ENCODE assay signal across 8 mouse cellular contexts in the genomic region with DNA sequence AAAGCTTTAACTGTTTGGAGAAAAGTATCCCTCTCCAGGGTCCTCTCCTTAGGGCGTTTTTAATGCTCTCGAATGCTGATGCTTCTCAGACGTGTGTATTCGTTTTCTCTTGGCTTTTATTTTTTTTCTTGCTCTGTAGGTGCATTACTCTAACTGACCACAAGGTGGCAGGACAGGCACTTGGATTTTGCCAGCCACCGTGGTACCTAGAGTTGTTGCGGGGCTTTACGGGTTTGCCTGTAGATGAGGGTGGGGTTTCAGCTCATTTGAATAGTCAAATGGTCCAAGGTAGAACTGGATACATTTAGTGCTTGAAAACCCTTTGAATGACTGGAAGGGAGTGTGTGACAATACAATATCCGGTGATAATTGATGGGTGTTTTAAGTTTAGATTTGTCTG.
DNase-seq lines count a peak whose midpoint lies in the region; ATAC-seq and TF ChIP-seq lines count a peak whose summit lies in the region.

No protein-coding gene starts in this region.

- no peaks in the 10 kb centered on the region for H3K9me3 ChIP-seq in CH12.LX (replicated peaks; ENCODE audit: low read length)
- no peaks in the 10 kb centered on the region for H3K9me3 ChIP-seq in forebrain, embryonic 15.5 days
- no peaks in the 10 kb centered on the region for H3K9me3 ChIP-seq in midbrain, embryonic 15.5 days

- DNase-seq in heart, postnatal 10 days: peak; percentile 43 to 60
- no peak for DNase-seq in heart, adult 9 months (ENCODE audit: low spot score in 2 of 2)
- peak; percentile 84 for DNase-seq in CH12.LX (ENCODE audit: extremely low read depth)
- DNase-seq in brain, adult 2 months (ENCODE audit: low read depth, low spot score): peak; percentile 62
- peak; percentile 2 for DNase-seq in large intestine, adult 2 months (ENCODE audit: low read depth, low spot score)
- peak; percentile 36 for DNase-seq in thymus, postnatal 25 days

- H3K4me1 ChIP-seq in CH12.LX (ENCODE audit: control insufficient read depth in 1 of 2, insufficient read depth in 2 of 2): peaks cover 0 to 17% of the 10 kb centered on the region in 2 experiments; a peak in 2 of 4 replicates
- no peaks in the 10 kb centered on the region for H3K4me1 ChIP-seq in forebrain, embryonic 15.5 days
- no peaks in the 10 kb centered on the region for H3K4me1 ChIP-seq in midbrain, embryonic 15.5 days

- H3K4me2 ChIP-seq in CH12.LX (ENCODE audit: insufficient read depth, low read depth, poor library complexity, severe bottlenecking): no peak overlapping the region
- no peak overlapping the region for H3K4me2 ChIP-seq in forebrain, embryonic 15.5 days (replicated peaks)
- H3K4me2 ChIP-seq in midbrain, embryonic 15.5 days: no peak overlapping the region

- dilution Hi-C loops in CH12.LX (cut with MboI; ENCODE audit: extremely low pct_ligation_motif_present, extremely low pct_unique_long_range_greater_than_20kb, low sequenced_read_pairs): no loop called here

- intact Hi-C loops in heart, postnatal 10 days (cut with DNase I): loop anchor here (2.0 to 10.0 kb wide), 5 partner anchors 130 to 1498 kb away; no protein-coding TSS in a partner anchor

- no peak for TF ChIP-seq POLR2A in CH12.LX (IDR thresholded peaks at IDR 0.05; ENCODE audit: low read depth, low read length)

- H3K27me3 ChIP-seq in CH12.LX (replicated peaks): peaks cover 3% of the 10 kb centered on the region
- no peaks in the 10 kb centered on the region for H3K27me3 ChIP-seq in forebrain, embryonic 15.5 days
- no peaks in the 10 kb centered on the region for H3K27me3 ChIP-seq in midbrain, embryonic 15.5 days (replicated peaks)

- no peaks in the 10 kb centered on the region for H3K79me2 ChIP-seq in CH12.LX (replicated peaks; ENCODE audit: control insufficient read depth, extremely low read depth, insufficient read depth, poor library complexity, severe bottlenecking)

- 13% methylated on average over 8 of the region's 8 CpGs for WGBS in forebrain, embryonic 15.5 days
- WGBS in large intestine, adult 2 months: 13% methylated on average over 8 of the region's 8 CpGs
- 10% methylated on average over 8 of the region's 8 CpGs for WGBS in midbrain, embryonic 15.5 days

- TF ChIP-seq EP300 in CH12.LX (IDR thresholded peaks at IDR 0.05; ENCODE audit: low read length): no peak

- in situ Hi-C loops in CH12.LX (cut with MboI; ENCODE audit: low pct_ligation_motif_present, low pct_unique_long_range_greater_than_20kb, low sequenced_read_pairs): no loop called here

- TF ChIP-seq CTCF in CH12.LX (conservative IDR thresholded peaks at IDR 0.05 in 1 of 2, IDR thresholded peaks at IDR 0.05 in 1 of 2; ENCODE audit: low read depth in 2 of 2, low read length in 2 of 2): peak; percentile 79 to 93

- H3K27ac ChIP-seq in CH12.LX (ENCODE audit: insufficient read depth, low read depth): no peak overlapping the region
- no peak overlapping the region for H3K27ac ChIP-seq in forebrain, embryonic 15.5 days (replicated peaks)
- H3K27ac ChIP-seq in midbrain, embryonic 15.5 days: no peak overlapping the region

- H3K36me3 ChIP-seq in CH12.LX (replicated peaks in 1 of 2; ENCODE audit: control insufficient read depth in 1 of 2, insufficient read depth in 1 of 2, low read length in 1 of 2): no peaks in the 10 kb centered on the region
- H3K36me3 ChIP-seq in forebrain, embryonic 15.5 days: no peaks in the 10 kb centered on the region
- no peaks in the 10 kb centered on the region for H3K36me3 ChIP-seq in midbrain, embryonic 15.5 days (replicated peaks)

- TF ChIP-seq RAD21 in CH12.LX (IDR thresholded peaks at IDR 0.05; ENCODE audit: low read depth, low read length): peak; percentile 96

- H3K9ac ChIP-seq in CH12.LX (ENCODE audit: insufficient read depth, low read depth): no peak overlapping the region
- H3K9ac ChIP-seq in forebrain, embryonic 15.5 days (replicated peaks): no peak overlapping the region
- no peak overlapping the region for H3K9ac ChIP-seq in midbrain, embryonic 15.5 days

- ATAC-seq in forebrain, embryonic 15.5 days (replicated peaks): peak; percentile 74
- peak; percentile 78 for ATAC-seq in midbrain, embryonic 15.5 days (replicated peaks)

- no peak overlapping the region for H3K4me3 ChIP-seq in CH12.LX (replicated peaks in 1 of 3; ENCODE audit: low read depth in 2 of 3, low read length in 2 of 3, poor library complexity in 1 of 3)
- H3K4me3 ChIP-seq in forebrain, embryonic 15.5 days: no peak overlapping the region
- no peak overlapping the region for H3K4me3 ChIP-seq in midbrain, embryonic 15.5 days

TF ChIP-seq in CH12.LX, 34 proteins besides CTCF, POLR2A, EP300 and RAD21:
- no peak for TF ChIP-seq BHLHE40 (IDR thresholded peaks at IDR 0.05; ENCODE audit: low read depth, low read length)
- TF ChIP-seq MAFK (IDR thresholded peaks at IDR 0.05; ENCODE audit: insufficient replicate concordance, low read length): no peak
- TF ChIP-seq ZNF384 (IDR thresholded peaks at IDR 0.05; ENCODE audit: low read depth, low read length): peak; percentile 92
- TF ChIP-seq ZKSCAN1 (IDR thresholded peaks at IDR 0.05; ENCODE audit: borderline replicate concordance, low read depth, low read length): no peak
- TF ChIP-seq SMC3 (IDR thresholded peaks at IDR 0.05; ENCODE audit: low read depth, low read length): peak; percentile 77
- TF ChIP-seq IRF4 (IDR thresholded peaks at IDR 0.05; ENCODE audit: low read depth, low read length): no peak
- no peak for TF ChIP-seq MYC (IDR thresholded peaks at IDR 0.05; ENCODE audit: low read depth, low read length)
- TF ChIP-seq ZMIZ1 (IDR thresholded peaks at IDR 0.05; ENCODE audit: low read depth, low read length): no peak
- TF ChIP-seq MAZ (IDR thresholded peaks at IDR 0.05; ENCODE audit: low read depth, low read length): no peak
- no peak for TF ChIP-seq NRF1 (IDR thresholded peaks at IDR 0.05; ENCODE audit: low read depth, low read length)
- no peak for TF ChIP-seq SIN3A (IDR thresholded peaks at IDR 0.05; ENCODE audit: low read length)
TF ChIP-seq in CH12.LX: peak in this region for 2.

Comparison
In these comparisons a context has a peak if more than half of its experiments do, and no peak if none do; other contexts are left out.
1. DNase-seq: peak in heart, postnatal 10 days (2 of 2), CH12.LX (single experiment), brain, adult 2 months (single experiment), large intestine, adult 2 months (single experiment) and thymus, postnatal 25 days (single experiment); none in heart, adult 9 months (0 of 2).